Mouse (Mus musculus): Measurements from ENCODE around the gene Dock3. TPM values are rescaled to one million over a fixed set of nuclear protein-coding genes. Genes with fewer than 3 reads are reported as not detected.
A peak's percentile ranks its signal among the peaks of the same experiment; 100 is the strongest.

Dock3 gene
- polyA plus RNA-seq, 1 experiment from 2014 or later = 7.7 TPM

DNA sequence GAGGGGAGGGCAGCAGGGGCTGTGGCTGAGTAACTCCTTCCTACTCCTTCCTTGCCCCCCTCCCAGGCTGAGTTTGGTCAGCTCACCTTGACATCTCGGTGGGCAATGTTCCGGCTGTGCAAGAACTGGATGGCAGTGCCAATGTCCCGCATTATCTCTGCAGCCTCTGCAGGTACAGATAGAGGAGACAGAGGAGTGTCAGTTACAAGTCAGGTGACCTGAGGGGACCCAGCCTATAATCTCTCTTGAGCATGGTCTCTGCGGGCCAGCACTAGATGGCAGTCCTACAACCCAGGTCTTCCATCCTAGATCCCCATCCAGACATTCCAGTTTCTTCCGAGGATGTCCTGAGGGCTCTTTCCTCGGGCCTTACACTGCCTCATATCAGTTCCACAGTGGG lies 30.1 kb upstream of the Dock3 start:
- Histone ChIP-seq H3K27me3 (ENCODE audit: control insufficient read depth, insufficient read depth, low read length) (no peaks in the 10 kb centered on the region), H3K36me3 (ENCODE audit: control insufficient read depth, insufficient read depth, low read length) (no peaks in the 10 kb centered on the region), H3K27ac (ENCODE audit: low read depth, low read length) (no peak overlapping the region), H3K4me2 (replicated peaks; ENCODE audit: low read depth, low read length) (no peak overlapping the region), H3K9ac (ENCODE audit: low read depth, low read length) (no peak overlapping the region), H3K9me3 (ENCODE audit: control insufficient read depth, low read length) (no peaks in the 10 kb centered on the region), H3K4me3 (ENCODE audit: low read depth, low read length) (no peak overlapping the region), H3K4me1 (replicated peaks; ENCODE audit: control insufficient read depth, insufficient read depth, low read length) (no peaks in the 10 kb centered on the region)
- 82% methylated on average over 6 of the region's 6 CpGs for WGBS
- DNase-seq (ENCODE audit: low spot score) (no peak), ATAC-seq (ENCODE audit: low FRiP score) (no peak)

DNA sequence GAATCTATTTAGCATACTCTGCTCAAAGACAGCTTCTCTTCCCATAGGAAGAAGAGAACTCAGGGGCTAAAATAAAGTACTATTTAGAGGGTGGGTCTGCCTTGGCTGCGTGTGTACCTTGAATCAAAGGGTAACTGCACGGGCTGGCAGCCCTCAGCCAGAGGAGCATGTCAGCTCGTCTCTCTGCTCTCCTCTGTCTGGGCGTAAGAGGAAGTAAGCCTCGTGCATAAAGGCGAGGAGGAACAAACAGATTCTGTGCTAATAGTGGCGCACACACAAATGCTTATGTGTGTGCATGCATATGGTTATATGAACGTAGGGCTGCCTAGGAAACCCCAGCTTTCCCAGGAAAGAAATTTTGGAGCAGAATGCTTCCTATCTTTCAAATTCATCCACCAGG lies 29.1 kb upstream of the Dock3 start:
- DNase-seq (ENCODE audit: low spot score) = no peak
- H3K27me3 ChIP-seq (ENCODE audit: control insufficient read depth, insufficient read depth, low read length) = no peaks in the 10 kb centered on the region
- no peak for ATAC-seq (ENCODE audit: low FRiP score)
- H3K4me2 ChIP-seq (replicated peaks; ENCODE audit: low read depth, low read length) = no peak overlapping the region
- H3K27ac ChIP-seq (ENCODE audit: low read depth, low read length) = no peak overlapping the region
- H3K36me3 ChIP-seq (ENCODE audit: control insufficient read depth, insufficient read depth, low read length) = no peaks in the 10 kb centered on the region
- no peaks in the 10 kb centered on the region for H3K9me3 ChIP-seq (ENCODE audit: control insufficient read depth, low read length)
- no peaks in the 10 kb centered on the region for H3K4me1 ChIP-seq (replicated peaks; ENCODE audit: control insufficient read depth, insufficient read depth, low read length)
- 76% methylated on average over 8 of the region's 8 CpGs for WGBS
- no peak overlapping the region for H3K4me3 ChIP-seq (ENCODE audit: low read depth, low read length)
- H3K9ac ChIP-seq (ENCODE audit: low read depth, low read length) = no peak overlapping the region

GRCm38 (mm10) chr9:107260429-107260828 lies 28.7 kb upstream of the Dock3 start:
- no peak overlapping the region for H3K4me3 ChIP-seq (ENCODE audit: low read depth, low read length)
- WGBS = 75% methylated on average over 2 of the region's 2 CpGs
- H3K4me2 ChIP-seq (replicated peaks; ENCODE audit: low read depth, low read length) = no peak overlapping the region
- no peak for ATAC-seq (ENCODE audit: low FRiP score)
- no peak overlapping the region for H3K9ac ChIP-seq (ENCODE audit: low read depth, low read length)
- H3K36me3 ChIP-seq (ENCODE audit: control insufficient read depth, insufficient read depth, low read length) = no peaks in the 10 kb centered on the region
- no peaks in the 10 kb centered on the region for H3K27me3 ChIP-seq (ENCODE audit: control insufficient read depth, insufficient read depth, low read length)
- H3K9me3 ChIP-seq (ENCODE audit: control insufficient read depth, low read length) = no peaks in the 10 kb centered on the region
- DNase-seq (ENCODE audit: low spot score) = no peak
- no peak overlapping the region for H3K27ac ChIP-seq (ENCODE audit: low read depth, low read length)
- H3K4me1 ChIP-seq (replicated peaks; ENCODE audit: control insufficient read depth, insufficient read depth, low read length) = no peaks in the 10 kb centered on the region; the same call in 1 of the 2 replicates

DNA sequence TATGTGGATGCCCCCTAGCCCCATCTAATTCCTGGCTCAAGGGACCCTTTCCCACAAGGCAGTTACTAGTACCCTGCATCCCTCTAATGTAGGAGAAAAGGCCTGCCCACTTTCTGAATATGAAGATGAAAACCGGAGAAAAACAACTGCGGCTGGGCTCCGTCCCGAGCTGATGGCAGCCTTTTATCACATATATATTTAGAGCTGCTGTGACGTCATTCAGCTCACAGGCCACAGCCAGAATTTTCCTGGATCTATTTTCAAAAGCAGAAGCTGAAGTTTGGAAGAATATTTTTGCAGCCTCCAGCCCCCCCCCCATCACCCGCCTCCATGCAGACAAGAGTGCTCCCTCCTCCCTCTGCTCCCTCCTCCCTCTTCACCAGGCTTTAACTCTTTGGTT lies 27.9 kb upstream of the Dock3 start:
- DNase-seq (ENCODE audit: low spot score) (no peak), ATAC-seq (ENCODE audit: low FRiP score) (no peak)
- Histone ChIP-seq H3K4me2 (replicated peaks; ENCODE audit: low read depth, low read length) (no peak overlapping the region), H3K27ac (ENCODE audit: low read depth, low read length) (no peak overlapping the region), H3K27me3 (ENCODE audit: control insufficient read depth, insufficient read depth, low read length) (no peaks in the 10 kb centered on the region), H3K9me3 (ENCODE audit: control insufficient read depth, low read length) (no peaks in the 10 kb centered on the region), H3K9ac (ENCODE audit: low read depth, low read length) (no peak overlapping the region), H3K4me1 (replicated peaks; ENCODE audit: control insufficient read depth, insufficient read depth, low read length) (no peaks in the 10 kb centered on the region; the same call in 1 of the 2 replicates), H3K36me3 (ENCODE audit: control insufficient read depth, insufficient read depth, low read length) (no peaks in the 10 kb centered on the region), H3K4me3 (ENCODE audit: low read depth, low read length) (no peak overlapping the region)
- WGBS = 84% methylated on average over 6 of the region's 6 CpGs

GRCm38 (mm10) chr9:107255596-107255995 lies 23.9 kb upstream of the Dock3 start:
- ATAC-seq (ENCODE audit: low FRiP score) (no peak), DNase-seq (ENCODE audit: low spot score) (peak; percentile 44)
- H3K27ac ChIP-seq (ENCODE audit: low read depth, low read length) = no peak overlapping the region

GRCm38 (mm10) chr9:107254925-107255324 lies 23.2 kb upstream of the Dock3 start:
- WGBS = 84% methylated on average over 3 of the region's 3 CpGs
- no peaks in the 10 kb centered on the region for H3K27me3 ChIP-seq (ENCODE audit: control insufficient read depth, insufficient read depth, low read length)
- no peak for ATAC-seq (ENCODE audit: low FRiP score)
- H3K27ac ChIP-seq (ENCODE audit: low read depth, low read length) = no peak overlapping the region
- H3K36me3 ChIP-seq (ENCODE audit: control insufficient read depth, insufficient read depth, low read length) = no peaks in the 10 kb centered on the region
- no peaks in the 10 kb centered on the region; the same call in 1 of the 2 replicates for H3K4me1 ChIP-seq (replicated peaks; ENCODE audit: control insufficient read depth, insufficient read depth, low read length)
- DNase-seq (ENCODE audit: low spot score) = no peak
- no peak overlapping the region for H3K9ac ChIP-seq (ENCODE audit: low read depth, low read length)
- no peaks in the 10 kb centered on the region for H3K9me3 ChIP-seq (ENCODE audit: control insufficient read depth, low read length)
- H3K4me2 ChIP-seq (replicated peaks; ENCODE audit: low read depth, low read length) = no peak overlapping the region
- no peak overlapping the region for H3K4me3 ChIP-seq (ENCODE audit: low read depth, low read length)

More at GRCm38 (mm10) chr9:107255596-107255995, 23.9 kb upstream of the Dock3 start:
- no peak overlapping the region for H3K4me2 ChIP-seq (replicated peaks; ENCODE audit: low read depth, low read length)
- H3K9me3 ChIP-seq (ENCODE audit: control insufficient read depth, low read length) = no peaks in the 10 kb centered on the region
- no peak overlapping the region for H3K4me3 ChIP-seq (ENCODE audit: low read depth, low read length)
- 32% methylated on average over 3 of the region's 3 CpGs for WGBS
- no peaks in the 10 kb centered on the region for H3K36me3 ChIP-seq (ENCODE audit: control insufficient read depth, insufficient read depth, low read length)
- H3K9ac ChIP-seq (ENCODE audit: low read depth, low read length) = no peak overlapping the region
- no peaks in the 10 kb centered on the region for H3K27me3 ChIP-seq (ENCODE audit: control insufficient read depth, insufficient read depth, low read length)
- no peaks in the 10 kb centered on the region; the same call in 1 of the 2 replicates for H3K4me1 ChIP-seq (replicated peaks; ENCODE audit: control insufficient read depth, insufficient read depth, low read length)

DNA sequence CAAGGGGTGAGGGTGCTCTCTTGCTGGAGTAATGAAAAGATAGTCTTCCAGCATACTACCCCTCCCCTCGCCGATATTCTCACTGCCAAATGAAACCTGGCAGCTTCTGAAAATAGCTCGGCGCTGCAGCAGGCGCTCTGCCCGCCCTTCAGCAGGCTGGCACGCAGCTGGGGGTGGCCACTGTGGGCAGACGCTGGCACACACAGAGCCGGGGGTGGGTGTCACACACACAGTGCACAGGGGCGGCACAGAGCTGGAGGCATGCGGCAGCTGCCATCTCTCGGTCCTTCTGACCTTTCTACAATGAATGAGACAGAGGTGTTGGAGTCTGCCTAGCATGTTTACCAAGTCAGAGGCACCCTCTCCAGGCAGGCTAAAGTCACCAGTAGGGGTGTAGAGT lies 22.8 kb upstream of the Dock3 start:
- Histone ChIP-seq H3K9ac (ENCODE audit: low read depth, low read length) (no peak overlapping the region), H3K27me3 (ENCODE audit: control insufficient read depth, insufficient read depth, low read length) (no peaks in the 10 kb centered on the region), H3K27ac (ENCODE audit: low read depth, low read length) (no peak overlapping the region), H3K4me1 (replicated peaks; ENCODE audit: control insufficient read depth, insufficient read depth, low read length) (no peaks in the 10 kb centered on the region; the same call in 1 of the 2 replicates), H3K4me2 (replicated peaks; ENCODE audit: low read depth, low read length) (no peak overlapping the region), H3K9me3 (ENCODE audit: control insufficient read depth, low read length) (no peaks in the 10 kb centered on the region), H3K4me3 (ENCODE audit: low read depth, low read length) (no peak overlapping the region), H3K36me3 (ENCODE audit: control insufficient read depth, insufficient read depth, low read length) (no peaks in the 10 kb centered on the region)
- 87% methylated on average over 12 of the region's 12 CpGs for WGBS
- ATAC-seq (ENCODE audit: low FRiP score) (no peak), DNase-seq (ENCODE audit: low spot score) (no peak)

DNA sequence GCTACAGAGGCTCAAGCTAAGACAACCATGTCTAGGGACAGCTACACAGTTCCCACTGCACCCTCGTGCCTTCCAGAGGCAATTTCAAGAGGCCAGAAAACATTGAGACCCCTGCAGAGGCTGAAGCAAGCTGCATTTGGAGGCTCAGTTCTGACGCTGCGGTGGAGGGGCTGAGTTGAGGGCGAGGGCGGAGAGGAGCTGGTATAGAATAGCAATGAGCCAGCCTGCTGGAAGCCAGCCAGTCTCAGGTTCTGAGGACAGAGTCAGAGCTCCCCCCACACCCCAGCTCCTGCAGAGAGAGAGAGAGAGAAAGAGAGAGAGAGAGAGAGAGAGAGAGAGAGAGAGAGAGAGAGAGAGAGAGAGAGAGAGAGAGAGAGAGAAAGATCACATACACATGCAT lies 20.5 kb upstream of the Dock3 start:
- DNase-seq (ENCODE audit: low spot score) = no peak
- ATAC-seq (ENCODE audit: low FRiP score) = no peak
- H3K27me3 ChIP-seq (ENCODE audit: control insufficient read depth, insufficient read depth, low read length) = no peaks in the 10 kb centered on the region
- H3K4me3 ChIP-seq (ENCODE audit: low read depth, low read length) = no peak overlapping the region
- no peaks in the 10 kb centered on the region for H3K36me3 ChIP-seq (ENCODE audit: control insufficient read depth, insufficient read depth, low read length)
- H3K27ac ChIP-seq (ENCODE audit: low read depth, low read length) = no peak overlapping the region
- 7% methylated on average over 4 of the region's 5 CpGs for WGBS
- H3K4me1 ChIP-seq (replicated peaks; ENCODE audit: control insufficient read depth, insufficient read depth, low read length) = no peaks in the 10 kb centered on the region; the same call in 1 of the 2 replicates
- H3K9me3 ChIP-seq (ENCODE audit: control insufficient read depth, low read length) = no peaks in the 10 kb centered on the region
- H3K9ac ChIP-seq (ENCODE audit: low read depth, low read length) = no peak overlapping the region
- no peak overlapping the region for H3K4me2 ChIP-seq (replicated peaks; ENCODE audit: low read depth, low read length)

DNA sequence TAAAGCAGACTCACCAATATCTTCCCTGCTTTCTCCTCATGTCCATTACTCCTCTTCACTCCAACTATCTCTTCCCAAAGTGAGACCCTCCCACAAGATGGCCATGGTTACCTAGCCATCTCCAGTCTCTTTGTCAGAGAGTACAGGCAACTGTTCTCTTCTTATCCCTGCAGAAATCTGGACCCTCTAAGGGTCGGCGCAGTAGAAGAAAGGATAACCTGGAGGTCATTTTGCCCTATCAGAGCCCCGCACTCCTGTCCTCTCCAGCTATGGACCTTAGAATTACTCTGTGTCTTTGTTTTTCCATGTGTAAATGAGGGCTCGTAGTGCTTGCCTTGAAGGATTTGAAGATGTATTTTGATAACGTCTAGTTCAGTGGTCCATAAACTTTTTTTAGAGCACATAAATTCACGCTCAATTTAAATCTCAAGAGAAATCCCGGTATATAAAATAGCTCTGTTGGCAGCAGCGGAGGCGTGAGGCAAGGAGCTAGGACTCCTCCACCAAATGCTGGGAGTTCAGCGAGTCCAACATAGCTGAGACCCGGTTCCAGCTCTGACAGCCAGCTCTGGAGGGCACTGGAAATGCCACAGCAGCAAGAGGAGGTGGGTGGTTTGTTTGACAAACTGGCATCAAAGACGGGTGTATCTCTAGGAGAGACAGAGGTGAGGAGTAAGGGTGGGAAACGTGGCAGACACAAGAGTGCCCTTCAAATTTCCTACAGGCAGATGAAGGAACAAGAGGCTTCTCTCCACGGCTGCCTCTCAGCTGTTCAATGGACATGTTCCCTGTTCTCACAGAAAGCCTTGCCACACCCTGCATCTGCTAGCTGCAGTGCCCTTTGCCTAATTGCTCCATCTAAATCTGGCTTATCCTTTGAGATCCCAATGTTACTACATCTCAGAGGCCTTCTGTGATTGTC lies 19.0 kb upstream of the Dock3 start:
- Histone ChIP-seq H3K4me1 (replicated peaks; ENCODE audit: control insufficient read depth, insufficient read depth, low read length) (no peaks in the 10 kb centered on the region; the same call in 1 of the 2 replicates), H3K4me3 (ENCODE audit: low read depth, low read length) (no peak overlapping the region), H3K36me3 (ENCODE audit: control insufficient read depth, insufficient read depth, low read length) (no peaks in the 10 kb centered on the region), H3K9ac (ENCODE audit: low read depth, low read length) (no peak overlapping the region), H3K27me3 (ENCODE audit: control insufficient read depth, insufficient read depth, low read length) (no peaks in the 10 kb centered on the region), H3K27ac (ENCODE audit: low read depth, low read length) (no peak overlapping the region), H3K9me3 (ENCODE audit: control insufficient read depth, low read length) (no peaks in the 10 kb centered on the region), H3K4me2 (replicated peaks; ENCODE audit: low read depth, low read length) (no peak overlapping the region)
- no peak for DNase-seq (ENCODE audit: low spot score)
- WGBS = 83% methylated on average over 14 of the region's 14 CpGs
- ATAC-seq (ENCODE audit: low FRiP score) = no peak

All from hindbrain, embryonic 11.5 days (tissue).